ENCODE assay signal across 21 mouse cellular contexts in the genomic region with DNA sequence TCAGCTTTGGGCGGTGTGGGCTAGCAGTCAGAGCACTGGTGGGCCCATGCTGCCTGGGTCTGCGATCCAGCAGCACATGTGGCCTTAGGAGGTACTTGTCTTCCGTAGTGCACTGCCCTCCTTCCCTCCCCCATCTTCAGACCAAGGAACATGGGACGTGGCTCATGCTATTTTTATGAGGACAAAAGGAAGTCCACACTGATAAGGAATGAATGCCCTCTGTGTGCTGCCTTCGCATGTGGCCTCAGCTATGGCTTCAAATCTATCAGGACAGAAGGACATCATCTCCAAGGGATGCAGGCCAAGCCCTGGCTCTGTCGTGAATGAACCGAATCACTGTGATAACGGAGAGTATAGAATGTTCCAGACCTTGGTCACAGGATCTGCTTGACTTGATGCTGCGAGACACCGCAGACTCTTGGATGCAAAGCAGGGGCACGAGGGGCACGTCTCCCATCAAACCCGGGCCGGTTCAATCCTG. TPM values are rescaled to one million over a fixed set of nuclear protein-coding genes. Genes with fewer than 3 reads are reported as not detected.
DNase-seq lines count a peak whose midpoint lies in the region; ATAC-seq lines count a peak whose summit lies in the region.
"Had no signal": no experiment of that assay in that cellular context is flagged by ENCODE, and none has a peak within 500 bp of the region (broad histone marks: within the 10 kb centered on the region; RNA-seq: fewer than 3 reads in every experiment).

No protein-coding gene starts in this region.

- no peak overlapping the region for H3K4me3 ChIP-seq in heart, embryonic 16.5 days (ENCODE audit: low read length)
- no peak overlapping the region for H3K4me3 ChIP-seq in forebrain, embryonic 13.5 days
- H3K4me3 ChIP-seq in midbrain, embryonic 11.5 days (ENCODE audit: low read depth, low read length) = no peak overlapping the region
- H3K4me3 ChIP-seq: erythroblast, embryonic 14.5 days; forebrain, embryonic 15.5 days; stomach, embryonic 15.5 days had no signal

- peak overlapping the region; percentile 73 for H3K27ac ChIP-seq in heart, embryonic 16.5 days (ENCODE audit: low read length)
- no peak overlapping the region for H3K27ac ChIP-seq in forebrain, embryonic 13.5 days
- no peak overlapping the region for H3K27ac ChIP-seq in midbrain, embryonic 11.5 days (ENCODE audit: low read depth, low read length)
- H3K27ac ChIP-seq: forebrain, embryonic 15.5 days; hindbrain, embryonic 14.5 days; stomach, embryonic 15.5 days had no signal

- H3K9me3 ChIP-seq in heart, embryonic 16.5 days (replicated peaks; ENCODE audit: control insufficient read depth, low read length) = no peaks in the 10 kb centered on the region
- H3K9me3 ChIP-seq in forebrain, embryonic 13.5 days (replicated peaks) = no peaks in the 10 kb centered on the region
- H3K9me3 ChIP-seq in midbrain, embryonic 11.5 days (ENCODE audit: control insufficient read depth, low read length) = no peaks in the 10 kb centered on the region
- H3K9me3 ChIP-seq: forebrain, embryonic 15.5 days; stomach, embryonic 15.5 days had no signal

- DNase-seq in heart, adult 11 months = peak; percentile 98
- DNase-seq in heart, postnatal 14 days = no peak
- no peak for DNase-seq in thymus, postnatal 25 days
- DNase-seq in midbrain, embryonic 11.5 days (ENCODE audit: low spot score, missing footprints) = no peak
- DNase-seq: adrenal gland, adult 8-10 months; cerebellum, adult 11 months; cerebellum, postnatal 36 days; kidney, adult 18-20 months; kidney, postnatal 36 days; right cerebral cortex, adult 18-20 months; thymus, postnatal 14 days had no signal

- ATAC-seq in common myeloid progenitor, adult 5-6 weeks (replicated peaks; ENCODE audit: low read depth, poor library complexity, severe bottlenecking) = peak; percentile 23; the same call in 1 of the 2 replicates
- ATAC-seq in heart, embryonic 16.5 days (replicated peaks; ENCODE audit: extremely low read depth, insufficient read depth, low FRiP score) = peak; percentile 73
- 0 out of 2 replicates have a peak, but pooled peaks have one; percentile 31 for ATAC-seq in megakaryocyte-erythroid progenitor cell, adult 5-6 weeks (replicated peaks; ENCODE audit: low FRiP score, low TSS enrichment, poor library complexity, severe bottlenecking)
- no peak for ATAC-seq in forebrain, embryonic 13.5 days
- no peak for ATAC-seq in midbrain, embryonic 11.5 days (ENCODE audit: low FRiP score)
- ATAC-seq: forebrain, embryonic 15.5 days had no signal

- no peaks in the 10 kb centered on the region for H3K27me3 ChIP-seq in heart, embryonic 16.5 days (ENCODE audit: control insufficient read depth, insufficient read depth, low read length)
- no peaks in the 10 kb centered on the region for H3K27me3 ChIP-seq in forebrain, embryonic 13.5 days
- no peaks in the 10 kb centered on the region for H3K27me3 ChIP-seq in midbrain, embryonic 11.5 days (ENCODE audit: control insufficient read depth, insufficient read depth, low read length)
- H3K27me3 ChIP-seq: forebrain, embryonic 15.5 days; stomach, embryonic 15.5 days had no signal

- WGBS in heart, embryonic 16.5 days = 35% methylated on average over 14 of the region's 14 CpGs
- WGBS in forebrain, embryonic 13.5 days = 85% methylated on average over 14 of the region's 14 CpGs
- WGBS in midbrain, embryonic 11.5 days = 91% methylated on average over 14 of the region's 14 CpGs

- peak overlapping the region; percentile 44; the same call in 1 of the 2 replicates for H3K9ac ChIP-seq in heart, embryonic 16.5 days (ENCODE audit: low read length)
- no peak overlapping the region for H3K9ac ChIP-seq in forebrain, embryonic 13.5 days
- H3K9ac ChIP-seq in midbrain, embryonic 11.5 days (ENCODE audit: low read length) = no peak overlapping the region
- H3K9ac ChIP-seq: forebrain, embryonic 15.5 days; hindbrain, embryonic 14.5 days; stomach, embryonic 15.5 days had no signal

- no peak overlapping the region for H3K4me2 ChIP-seq in heart, embryonic 16.5 days (ENCODE audit: low read depth, low read length)
- H3K4me2 ChIP-seq in forebrain, embryonic 13.5 days = no peak overlapping the region
- no peak overlapping the region for H3K4me2 ChIP-seq in midbrain, embryonic 11.5 days
- H3K4me2 ChIP-seq: forebrain, embryonic 15.5 days; hindbrain, embryonic 14.5 days; stomach, embryonic 15.5 days had no signal

- H3K36me3 ChIP-seq in heart, embryonic 16.5 days (ENCODE audit: control insufficient read depth, insufficient read depth) = no peaks in the 10 kb centered on the region
- no peaks in the 10 kb centered on the region for H3K36me3 ChIP-seq in forebrain, embryonic 13.5 days (ENCODE audit: poor library complexity, severe bottlenecking)
- H3K36me3 ChIP-seq in midbrain, embryonic 11.5 days (ENCODE audit: control insufficient read depth, insufficient read depth, low read length) = no peaks in the 10 kb centered on the region
- H3K36me3 ChIP-seq: forebrain, embryonic 15.5 days; stomach, embryonic 15.5 days had no signal

- intact Hi-C loops in heart, postnatal 14 days (cut with DNase I) = no loop called here

- peaks cover 21% of the 10 kb centered on the region for H3K4me1 ChIP-seq in heart, embryonic 16.5 days (ENCODE audit: control insufficient read depth, insufficient read depth, low read length)
- no peaks in the 10 kb centered on the region for H3K4me1 ChIP-seq in forebrain, embryonic 13.5 days
- no peaks in the 10 kb centered on the region for H3K4me1 ChIP-seq in midbrain, embryonic 11.5 days (ENCODE audit: control insufficient read depth, insufficient read depth, low read length)
- H3K4me1 ChIP-seq: forebrain, embryonic 15.5 days had no signal

RNA-seq across cellular contexts. Expression of a gene that starts 6.5 kb away (rescaled TPM):
- total RNA-seq in heart, postnatal 14 days (2021) = 1 to 10 TPM; 1.7 to 1.8 TPM
- 0.78 TPM in 1 of 2 replicates, not detected in the other for total RNA-seq in common myeloid progenitor, adult 5-6 weeks (2017)
- polyA plus RNA-seq in heart, embryonic 16.5 days (2015; fragmentation: Nextera tagmentation; extraction: Ambion mirVana) = 2.8 and 7.1 TPM in 2 replicates
- not detected in 2 replicates for total RNA-seq in megakaryocyte-erythroid progenitor cell, adult 5-6 weeks (2014; fragmentation: Nextera tagmentation)
- total RNA-seq in megakaryocyte-erythroid progenitor cell, adult 5-6 weeks (2017) = not detected in 2 replicates
- polyA plus RNA-seq in forebrain, embryonic 13.5 days (2015; fragmentation: Nextera tagmentation; extraction: Ambion mirVana) = 0.23 and 0.25 TPM in 2 replicates
- 0.33 TPM in 1 of 2 replicates, not detected in the other for polyA plus RNA-seq in midbrain, embryonic 11.5 days (2014; fragmentation: Nextera tagmentation; extraction: Ambion mirVana)
- total RNA-seq: megakaryocyte progenitor cell, adult 5-6 weeks; midbrain, postnatal 0 days had no signal
- polyA plus RNA-seq: erythroblast, embryonic 14.5 days had no signal

RNA-seq across cellular contexts. Expression of a gene that starts 15.4 kb away (rescaled TPM):
- total RNA-seq in heart, postnatal 14 days (2021) = 10 to 100 TPM; 24.7 to 25.5 TPM
- 30.7 and 34.8 TPM in 2 replicates for total RNA-seq in common myeloid progenitor, adult 5-6 weeks (2017)
- polyA plus RNA-seq in heart, embryonic 16.5 days (2015; fragmentation: Nextera tagmentation; extraction: Ambion mirVana) = 64.5 and 68.9 TPM in 2 replicates
- 14.7 and 18.0 TPM in 2 replicates for total RNA-seq in megakaryocyte-erythroid progenitor cell, adult 5-6 weeks (2014; fragmentation: Nextera tagmentation)
- 31.7 and 42.1 TPM in 2 replicates for total RNA-seq in megakaryocyte-erythroid progenitor cell, adult 5-6 weeks (2017)
- polyA plus RNA-seq in forebrain, embryonic 13.5 days (2015; fragmentation: Nextera tagmentation; extraction: Ambion mirVana) = 81.6 and 85.1 TPM in 2 replicates
- polyA plus RNA-seq in midbrain, embryonic 11.5 days (2014; fragmentation: Nextera tagmentation; extraction: Ambion mirVana) = 57.9 and 67.4 TPM in 2 replicates

RNA-seq across cellular contexts. Expression of a gene that starts 45.5 kb away (rescaled TPM):
- 10 to 100 TPM; 14.0 to 63.1 TPM for total RNA-seq in heart, postnatal 14 days (2021)
- 24.2 and 32.7 TPM in 2 replicates for total RNA-seq in common myeloid progenitor, adult 5-6 weeks (2017)
- polyA plus RNA-seq in heart, embryonic 16.5 days (2015; fragmentation: Nextera tagmentation; extraction: Ambion mirVana) = 12.6 and 13.5 TPM in 2 replicates
- total RNA-seq in megakaryocyte-erythroid progenitor cell, adult 5-6 weeks (2014; fragmentation: Nextera tagmentation) = 0.66 and 3.2 TPM in 2 replicates
- 15.1 and 16.4 TPM in 2 replicates for total RNA-seq in megakaryocyte-erythroid progenitor cell, adult 5-6 weeks (2017)
- polyA plus RNA-seq in forebrain, embryonic 13.5 days (2015; fragmentation: Nextera tagmentation; extraction: Ambion mirVana) = 2.4 and 2.9 TPM in 2 replicates
- polyA plus RNA-seq in midbrain, embryonic 11.5 days (2014; fragmentation: Nextera tagmentation; extraction: Ambion mirVana) = 1.3 TPM in 2 replicates

Comparison
In these comparisons a context has a peak if more than half of its experiments do, and no peak if none do; other contexts are left out.
1. ATAC-seq: peak in common myeloid progenitor, adult 5-6 weeks (single experiment), heart, embryonic 16.5 days (single experiment) and megakaryocyte-erythroid progenitor cell, adult 5-6 weeks (single experiment); none in forebrain, embryonic 13.5 days (single experiment) and midbrain, embryonic 11.5 days (single experiment).